Mouse (Mus musculus): ENCODE data around the gene Gnb2. TPM values are rescaled to one million over a fixed set of nuclear protein-coding genes. Genes with fewer than 3 reads are reported as not detected.

Gnb2 gene
- total RNA-seq, 2 experiments from 2014 or later, result 389 to 449 TPM

DNA sequence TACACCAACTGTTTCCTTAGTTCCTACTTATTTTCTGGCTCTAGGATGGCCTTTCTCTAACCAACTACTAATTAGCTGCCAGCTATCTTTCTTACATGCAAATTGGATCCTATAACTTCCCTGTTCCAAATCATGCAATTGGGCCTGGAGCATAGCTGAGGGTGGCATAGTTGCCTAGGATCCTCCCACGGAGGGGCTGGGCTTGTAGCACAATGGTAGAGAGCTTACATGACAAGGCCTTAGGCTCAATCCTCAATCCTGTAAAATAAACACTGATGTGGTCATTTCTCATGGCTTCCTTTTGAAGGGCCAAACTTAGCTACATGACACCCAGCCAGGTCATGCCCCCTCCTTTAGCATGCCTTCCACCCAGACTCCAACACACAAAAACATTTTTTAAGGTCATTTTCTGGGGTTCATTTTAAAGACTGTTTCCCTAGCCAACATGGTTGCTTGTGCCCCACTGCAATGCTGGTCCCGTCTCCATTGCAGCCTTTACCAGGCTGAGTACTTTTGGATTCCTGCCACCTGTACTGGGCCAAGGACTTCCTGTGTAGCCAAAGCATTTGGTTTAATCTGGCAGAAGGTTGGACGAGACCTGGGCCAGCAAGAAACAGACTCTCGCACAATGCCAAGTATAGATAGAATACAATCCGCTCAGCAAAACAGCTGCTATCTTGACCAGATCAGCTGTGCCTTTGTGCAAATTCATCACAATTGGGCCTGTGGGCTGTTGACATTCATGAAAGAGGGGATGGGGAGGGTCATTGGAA is 8.6 kb upstream of the Gnb2 start:
- ATAC-seq (ENCODE audit: poor library complexity, severe bottlenecking), result no peak

DNA sequence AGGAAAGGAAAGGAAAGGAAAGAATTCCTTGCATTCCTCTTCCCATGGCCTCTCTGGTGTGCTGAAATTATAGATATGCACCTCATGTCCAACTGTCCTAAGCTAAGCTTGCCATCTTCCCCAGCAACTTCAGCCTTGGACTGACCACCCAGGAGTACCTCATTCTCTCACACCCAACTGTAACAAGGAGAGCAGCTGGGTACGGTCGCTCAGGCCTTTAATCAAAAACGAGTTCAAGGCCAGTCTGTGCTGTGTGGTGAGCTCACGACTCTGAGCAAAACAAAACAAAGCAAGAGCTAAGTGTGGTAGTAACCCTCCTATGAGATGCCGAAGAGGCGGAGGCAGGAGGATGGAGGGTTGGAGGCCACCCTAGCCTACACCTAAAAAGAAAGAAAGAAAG is 7.7 kb upstream of the Gnb2 start:
- no peak for ATAC-seq (ENCODE audit: poor library complexity, severe bottlenecking)

DNA sequence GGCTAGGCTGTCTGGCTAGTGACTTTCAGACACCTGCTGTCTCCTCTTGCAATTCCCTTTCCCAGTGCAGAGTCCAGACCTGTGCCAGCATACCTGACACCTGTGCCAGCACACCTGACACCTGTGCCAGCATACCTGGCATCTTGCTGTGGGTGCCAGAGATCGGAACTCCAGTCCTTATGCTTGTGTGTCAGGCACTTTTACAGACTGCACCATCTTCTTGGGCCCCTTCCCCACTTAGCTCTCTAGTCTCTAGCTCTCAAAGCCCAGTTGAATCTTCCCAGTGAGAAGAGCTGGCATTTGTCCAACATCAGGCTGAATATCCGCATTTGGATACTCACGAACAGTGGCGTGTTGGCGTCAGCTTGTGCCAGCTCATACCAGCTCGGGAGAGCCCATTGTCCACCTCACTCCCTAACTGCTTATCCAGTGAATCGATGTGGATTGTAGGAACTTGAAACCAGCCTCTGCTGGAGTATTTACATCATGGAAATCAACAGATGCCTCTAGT is 6.0 kb upstream of the Gnb2 start:
- no peak for ATAC-seq (ENCODE audit: poor library complexity, severe bottlenecking)

DNA sequence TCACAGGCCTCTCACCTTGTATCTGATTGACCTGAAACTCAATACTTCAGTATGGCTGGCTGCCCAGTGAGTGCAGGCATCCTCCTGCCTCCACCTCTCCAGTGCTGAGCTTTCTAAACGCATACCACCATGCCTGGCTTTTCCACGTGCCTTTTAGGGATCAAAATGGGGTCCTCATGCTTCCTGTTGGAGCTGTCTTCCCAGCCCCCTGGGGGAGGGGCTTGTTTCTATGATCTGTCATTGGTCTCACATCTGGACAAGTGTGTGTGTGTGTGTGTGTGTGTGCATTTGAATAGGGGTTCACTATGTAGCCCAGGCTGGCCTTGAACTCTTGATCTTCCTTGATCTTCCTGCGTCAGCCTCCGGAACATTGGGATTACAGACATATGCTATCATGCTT is 4.2 kb upstream of the Gnb2 start:
- no peak for ATAC-seq (ENCODE audit: poor library complexity, severe bottlenecking)

DNA sequence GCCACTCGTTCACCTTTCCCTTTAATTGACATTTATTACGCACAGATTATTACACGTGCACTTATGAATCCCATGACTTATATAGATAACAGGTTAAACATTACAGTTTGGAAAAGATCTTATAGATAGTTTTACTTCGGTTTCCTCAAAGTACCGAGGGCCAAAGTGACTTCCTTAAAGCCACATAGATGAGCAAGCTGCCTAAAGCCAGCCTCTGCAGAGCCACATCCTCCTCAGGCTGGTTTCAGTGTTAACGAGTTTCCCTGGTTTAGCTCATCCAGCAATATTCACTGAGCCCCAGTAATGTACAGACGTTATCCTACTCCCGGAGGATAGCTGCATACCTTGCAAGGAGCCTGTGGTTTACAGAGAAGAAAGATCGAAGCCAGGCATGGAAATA is 2.0 kb upstream of the Gnb2 start:
- no peak for ATAC-seq (ENCODE audit: poor library complexity, severe bottlenecking)

DNA sequence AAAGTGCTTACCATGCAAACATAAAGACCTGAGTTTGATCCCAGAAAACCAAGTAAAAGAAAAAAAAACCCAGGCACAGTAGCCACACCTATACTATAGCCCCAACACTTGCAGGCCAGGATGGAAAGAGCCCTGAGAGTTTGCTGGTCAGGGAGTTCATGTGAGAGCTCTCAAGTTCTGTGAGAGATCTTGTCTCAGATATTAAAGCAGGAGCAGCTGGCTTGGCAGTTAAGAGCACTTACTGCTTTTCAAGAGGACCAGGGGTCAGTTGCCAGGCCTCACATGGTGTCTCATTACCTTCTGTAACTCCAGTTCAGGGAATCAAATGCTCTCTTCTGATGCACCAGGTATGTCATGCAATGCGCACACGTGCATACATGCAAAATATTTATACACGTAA is 1.5 kb upstream of the Gnb2 start:
- no peak for ATAC-seq (ENCODE audit: poor library complexity, severe bottlenecking)

DNA sequence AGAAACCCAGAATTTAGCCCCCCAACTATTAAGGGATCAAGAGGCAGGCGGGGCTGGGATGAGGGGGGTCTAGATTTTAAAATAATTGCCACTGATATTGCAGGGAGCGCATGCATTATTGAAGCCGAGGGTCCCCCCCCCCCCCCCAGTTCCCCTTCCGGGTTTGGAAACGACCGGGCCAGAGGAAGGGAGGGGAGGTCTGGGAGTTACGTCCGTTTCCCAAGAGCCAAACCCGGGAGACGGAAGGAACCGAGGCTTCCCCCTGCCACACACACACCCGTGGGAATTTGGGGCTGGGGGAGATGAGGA is 548 bp downstream of the Gnb2 start:
- ATAC-seq (ENCODE audit: poor library complexity, severe bottlenecking), result peak; percentile 10

DNA sequence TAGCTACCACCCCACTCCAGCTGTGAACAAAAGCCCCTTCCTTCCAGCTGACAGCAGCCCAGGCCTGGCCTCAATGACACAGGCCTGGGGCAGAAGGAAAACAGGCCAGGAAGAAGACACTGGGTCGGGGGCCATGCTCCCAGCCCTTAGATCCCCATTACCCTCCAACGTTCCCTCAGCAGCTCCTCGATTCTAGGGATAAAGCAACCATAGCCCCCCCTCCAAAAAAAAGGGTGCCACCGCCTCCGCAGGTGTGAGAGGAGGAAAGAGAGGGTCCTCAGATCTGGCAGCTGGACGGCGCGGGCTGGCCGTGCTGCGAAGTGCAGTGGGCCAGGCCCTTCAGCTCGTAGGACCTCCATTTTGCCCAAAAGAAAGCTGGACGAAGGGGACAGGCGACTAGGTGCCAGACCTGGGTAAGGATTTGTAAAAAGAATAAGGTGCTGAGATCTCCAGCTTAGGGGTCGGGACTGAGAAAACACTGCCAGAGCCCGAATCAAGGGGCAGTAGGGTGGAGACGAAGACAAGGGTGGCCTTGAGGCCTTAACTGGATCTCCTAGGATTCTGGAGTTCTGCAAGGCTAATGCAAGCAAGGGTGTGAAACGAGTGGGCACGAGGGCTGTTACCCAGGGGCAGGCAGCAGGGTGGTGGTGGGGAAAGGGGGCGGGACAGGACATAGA is 1.0 kb downstream of the Gnb2 start:
- ATAC-seq (ENCODE audit: poor library complexity, severe bottlenecking), result no peak

DNA sequence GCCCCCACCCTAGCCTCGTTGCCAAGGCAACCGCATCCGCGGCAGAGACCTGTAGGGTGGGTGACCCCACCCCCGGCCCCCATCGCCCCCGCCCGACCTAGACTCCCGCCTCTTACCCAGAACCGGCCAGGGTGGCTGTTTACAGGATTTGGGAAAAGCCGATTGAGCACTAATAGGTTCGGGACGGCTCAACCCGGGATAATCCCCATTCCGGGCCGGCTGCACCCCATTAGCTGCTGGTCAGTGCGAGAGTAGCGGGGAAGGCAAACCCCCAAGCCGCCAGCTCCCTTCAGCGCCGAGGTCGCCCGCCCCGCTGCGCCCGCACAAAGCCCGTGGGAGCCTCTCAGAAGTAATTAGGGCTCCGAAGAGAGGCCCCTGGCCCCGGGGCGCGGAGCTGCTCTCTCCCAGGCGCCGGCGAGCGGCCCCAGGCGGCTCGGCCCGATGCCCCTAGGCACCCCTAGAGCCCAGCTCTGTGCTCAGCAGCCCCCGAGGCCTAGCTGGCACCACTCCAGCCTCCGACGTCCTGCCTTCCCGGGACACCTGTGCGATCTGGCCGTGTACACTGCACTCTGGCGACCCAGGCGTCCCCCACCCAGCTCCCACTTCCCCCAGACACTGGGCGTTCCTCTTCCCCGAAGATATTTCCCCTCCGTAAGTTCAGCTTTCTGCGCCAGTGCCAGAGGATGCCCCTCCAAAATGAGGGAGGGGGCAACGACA is 1.7 kb downstream of the Gnb2 start:
- no peak for ATAC-seq (ENCODE audit: poor library complexity, severe bottlenecking)

DNA sequence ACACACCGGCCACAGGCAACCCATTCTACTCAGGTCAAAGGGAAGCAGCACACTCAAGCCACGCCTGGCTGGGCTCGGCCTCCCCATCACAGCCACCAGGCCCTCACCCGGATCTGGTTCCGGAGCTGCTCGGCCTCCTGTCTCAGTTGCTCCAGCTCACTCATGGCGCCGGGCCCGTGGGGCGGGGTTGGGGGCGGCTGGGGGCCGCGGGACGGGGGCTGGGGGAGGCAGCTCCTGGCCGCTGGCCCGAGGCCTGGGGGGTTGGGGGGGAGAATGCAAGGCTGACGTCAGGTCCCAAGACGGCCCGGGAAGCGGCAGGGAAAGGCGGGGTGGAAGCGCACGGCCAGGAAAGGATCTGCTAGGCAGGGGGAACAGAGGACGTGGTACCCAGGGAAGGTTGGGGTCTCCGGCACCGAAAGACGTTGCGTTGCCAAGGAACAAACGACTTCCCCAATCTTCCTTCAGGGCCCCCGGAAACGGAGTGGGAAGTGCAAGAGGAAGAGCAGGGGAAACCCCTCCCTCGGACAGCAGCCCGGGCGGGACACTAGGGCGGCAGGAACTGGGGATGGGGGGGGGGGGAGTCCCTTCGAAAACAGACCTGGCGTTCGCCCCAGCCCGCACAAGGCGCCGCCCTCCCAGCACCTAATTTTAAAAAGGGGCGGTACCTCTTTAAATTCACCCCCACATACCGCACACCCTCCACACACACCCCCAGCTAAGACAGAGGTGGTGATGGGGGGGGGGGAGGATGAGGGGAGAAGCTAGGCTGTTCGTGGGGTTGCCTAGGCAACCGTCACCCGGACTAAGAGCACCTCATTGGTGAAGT is 2.5 kb downstream of the Gnb2 start:
- peak; percentile 43 for ATAC-seq (ENCODE audit: poor library complexity, severe bottlenecking)

DNA sequence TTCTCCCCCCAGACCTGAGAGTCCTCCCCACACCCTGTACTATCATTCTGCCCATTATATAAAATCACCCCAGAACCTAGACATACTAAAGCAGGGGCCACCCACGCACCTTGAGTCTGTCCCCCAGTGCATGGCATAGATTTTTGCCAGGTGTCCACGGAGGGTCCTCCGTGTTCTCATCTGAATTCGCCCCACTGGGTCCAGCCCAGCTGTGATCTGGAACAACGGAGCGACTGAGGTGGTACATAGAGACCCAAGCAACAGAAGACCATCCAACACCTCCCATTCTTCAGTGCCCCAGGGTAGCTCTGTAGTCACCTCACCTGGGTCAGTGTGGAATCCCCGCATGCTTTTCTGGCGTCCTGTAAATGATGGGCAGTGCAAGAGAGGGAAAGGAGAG is 3.2 kb downstream of the Gnb2 start:
- ATAC-seq (ENCODE audit: poor library complexity, severe bottlenecking), result no peak

DNA sequence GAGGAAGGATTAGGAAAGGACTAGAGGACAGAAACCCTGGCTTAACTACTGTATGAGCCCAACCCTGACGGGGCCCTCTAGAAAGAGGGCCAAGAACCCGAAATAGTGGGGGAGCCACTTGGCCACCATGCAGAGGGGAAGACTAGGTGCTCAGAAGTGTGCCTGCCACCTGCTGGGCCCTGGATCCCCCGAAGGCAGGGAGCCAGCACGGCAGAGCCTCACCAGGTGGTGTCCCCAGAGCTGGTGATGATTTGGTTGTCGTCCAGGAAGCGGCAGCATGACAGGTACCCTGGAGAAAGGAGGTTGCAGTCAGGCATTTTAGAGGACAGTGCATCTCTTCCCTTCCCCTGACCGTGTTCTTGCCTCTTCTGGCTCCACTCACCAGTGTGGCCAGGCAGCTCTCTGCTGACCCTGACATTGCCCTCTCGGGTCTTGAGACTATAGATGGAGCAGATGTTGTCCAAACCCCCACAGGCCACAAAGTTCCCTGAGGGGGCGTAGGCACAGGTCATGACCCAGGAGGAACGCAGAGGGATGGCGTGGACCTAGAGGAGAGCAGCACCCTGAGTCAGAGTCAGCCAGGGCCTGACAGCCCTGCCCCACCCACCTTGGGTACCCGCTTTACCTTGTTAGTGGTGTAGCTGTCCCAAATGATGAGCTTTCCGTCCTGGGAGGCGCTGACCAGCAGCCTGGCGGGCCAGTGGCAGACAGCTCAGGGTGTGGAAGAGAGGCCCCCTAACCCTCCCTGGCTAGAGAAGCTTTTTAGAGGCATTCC is 3.9 kb downstream of the Gnb2 start:
- ATAC-seq (ENCODE audit: poor library complexity, severe bottlenecking), result no peak

DNA sequence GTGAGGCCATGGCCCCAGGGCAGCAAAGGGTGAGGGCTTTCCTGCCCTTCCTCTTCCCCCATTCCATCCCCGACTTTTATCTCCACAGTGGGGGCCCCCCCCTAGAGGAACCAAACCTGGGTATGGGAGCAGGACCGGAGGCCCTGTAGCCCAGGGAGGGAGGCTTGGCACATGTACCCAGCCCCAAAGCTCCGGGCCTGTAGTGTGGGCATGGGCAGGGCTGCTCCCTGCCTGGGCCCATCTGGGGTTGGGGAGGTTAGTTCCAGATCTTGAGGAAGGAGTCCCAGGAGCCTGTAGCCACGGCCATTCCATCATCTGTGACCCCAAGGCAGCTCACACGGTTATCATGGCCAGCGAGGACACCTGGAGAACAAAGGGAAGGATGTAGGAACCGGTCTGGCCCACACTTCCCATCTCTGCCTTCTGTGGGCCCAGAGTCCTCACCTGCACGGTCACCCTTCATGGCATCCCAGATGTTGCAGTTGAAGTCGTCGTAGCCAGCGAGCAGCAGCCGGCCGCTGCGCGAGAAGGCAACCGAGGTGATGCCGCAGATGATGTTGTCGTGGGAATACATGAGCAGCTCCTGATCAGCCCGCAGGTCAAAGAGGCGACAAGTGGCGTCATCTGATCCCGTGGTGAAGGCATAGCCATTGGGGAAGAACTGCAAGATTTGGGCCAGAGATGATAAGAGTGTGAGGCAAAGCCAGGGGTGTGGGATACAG is 4.9 kb downstream of the Gnb2 start:
- ATAC-seq (ENCODE audit: poor library complexity, severe bottlenecking), result no peak

DNA sequence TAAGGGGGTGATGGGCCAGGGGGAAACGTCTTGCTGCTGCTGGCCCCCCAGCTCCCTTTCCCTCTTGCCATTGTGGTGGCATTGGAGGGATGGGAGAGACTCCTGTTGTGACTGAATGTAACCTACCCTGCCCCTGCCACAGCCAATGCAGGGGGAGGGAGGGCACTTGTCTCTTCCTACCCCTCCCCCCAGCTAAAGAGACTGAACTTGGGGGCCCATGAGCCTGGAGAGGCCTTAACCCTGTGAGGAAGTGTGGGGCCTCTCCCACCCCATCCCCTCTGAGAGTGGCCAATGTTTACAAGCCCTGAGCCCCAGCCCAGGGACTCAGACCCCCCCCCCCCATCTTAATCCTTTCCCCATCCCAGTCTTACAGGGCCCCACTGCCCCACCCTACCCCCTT is 5.9 kb downstream of the Gnb2 start:
- ATAC-seq (ENCODE audit: poor library complexity, severe bottlenecking), result no peak

DNA sequence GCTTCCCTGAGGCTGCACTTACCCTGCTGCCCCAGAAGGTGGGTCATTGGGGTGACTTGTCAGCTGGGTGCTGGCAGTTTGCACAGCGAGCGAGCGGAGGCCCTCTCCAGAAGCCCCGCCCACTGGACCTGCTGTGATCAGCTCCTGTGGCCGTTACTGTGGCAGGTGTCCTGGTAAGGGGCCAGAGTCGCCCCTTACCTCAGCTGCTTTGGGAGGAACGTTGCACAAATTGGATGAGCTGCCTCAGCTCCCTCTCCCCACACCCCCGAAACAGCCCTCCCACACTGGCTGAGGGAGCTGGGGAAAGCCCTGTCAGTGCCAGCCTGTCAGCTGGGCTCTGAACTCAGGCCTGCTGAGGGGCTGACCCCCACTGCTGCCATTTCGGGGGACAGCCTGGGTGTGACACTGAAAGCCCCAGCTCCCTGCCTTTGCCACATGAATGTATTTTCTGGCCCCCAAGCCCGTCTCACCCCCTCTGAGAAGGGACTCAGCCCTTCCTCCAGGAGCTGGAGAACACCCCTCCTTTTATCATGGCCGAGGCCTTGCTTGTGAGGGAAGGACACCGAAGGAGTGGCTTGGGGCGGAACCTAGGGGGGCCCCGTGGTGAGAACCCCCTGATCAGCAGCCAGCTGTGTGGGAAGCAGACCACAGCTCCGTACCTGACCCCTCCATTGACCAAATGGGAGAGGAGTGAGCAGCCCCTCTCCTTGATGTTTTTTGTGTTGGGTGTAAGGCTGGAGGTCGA is 6.9 kb downstream of the Gnb2 start:
- peak; percentile 19; the same call in 1 of the 2 replicates for ATAC-seq (ENCODE audit: poor library complexity, severe bottlenecking)

DNA sequence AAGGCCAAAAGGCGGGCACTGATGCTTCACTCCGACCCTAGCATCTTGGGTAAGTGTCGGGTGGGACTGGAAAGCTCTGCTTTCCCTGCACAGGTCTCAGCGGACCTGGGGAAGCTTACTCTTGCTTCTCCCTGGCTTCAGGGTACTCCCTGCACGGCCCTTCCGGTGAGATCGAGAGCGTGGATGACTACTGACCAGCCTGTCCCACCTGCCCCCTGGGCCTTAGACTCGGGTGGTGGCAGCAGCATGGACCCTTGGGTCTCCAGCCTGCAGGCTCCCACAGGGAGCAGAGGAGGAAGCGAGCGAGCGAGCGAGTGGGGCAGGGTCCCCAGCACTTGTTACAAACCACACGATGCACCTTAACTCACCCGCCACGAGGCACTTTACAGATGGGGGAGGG is 7.8 kb downstream of the Gnb2 start:
- ATAC-seq (ENCODE audit: poor library complexity, severe bottlenecking), result no peak

DNA sequence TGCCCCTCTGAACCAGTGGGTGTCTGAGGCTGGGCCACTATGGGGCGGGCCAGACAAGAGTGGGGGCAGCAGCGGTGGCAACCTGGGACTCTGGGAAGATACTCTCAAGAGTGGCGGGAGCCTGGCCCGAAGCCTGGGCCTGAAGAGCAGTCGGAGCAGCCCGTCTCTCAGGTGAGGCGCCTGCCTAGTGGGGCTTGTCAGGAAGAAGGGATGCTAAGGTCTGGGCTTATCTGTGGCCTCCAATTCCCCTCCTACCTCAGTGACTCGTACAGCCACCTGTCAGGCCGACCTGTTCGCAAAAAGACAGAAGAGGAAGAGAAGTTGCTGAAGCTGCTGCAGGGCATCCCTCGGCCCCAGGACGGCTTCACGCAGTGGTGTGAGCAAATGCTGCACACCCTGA is 8.6 kb downstream of the Gnb2 start:
- no peak for ATAC-seq (ENCODE audit: poor library complexity, severe bottlenecking)

DNA sequence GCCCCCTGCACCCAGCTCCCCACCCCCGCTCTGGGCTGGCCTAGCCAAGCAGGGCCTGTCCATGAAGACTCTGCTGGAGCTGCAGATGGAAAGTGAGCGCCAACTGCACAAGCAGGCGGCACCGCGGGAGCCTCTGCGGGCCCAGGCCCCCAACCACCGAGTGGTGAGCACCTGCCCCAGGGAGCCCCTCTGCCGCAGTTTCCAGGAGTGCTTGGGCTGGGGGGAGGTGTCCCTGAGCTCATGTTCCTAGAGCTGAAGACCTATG is 9.1 kb downstream of the Gnb2 start:
- no peak for ATAC-seq (ENCODE audit: poor library complexity, severe bottlenecking)

Measured in megakaryocyte, adult 5-6 weeks (primary cell).